Mouse (Mus musculus) gastrocnemius, adult 18-20 months (tissue): ENCODE data around the gene Spata5. TPM values are rescaled to one million over a fixed set of nuclear protein-coding genes. Genes with fewer than 3 reads are reported as not detected.

Source experiments
- DNase-seq: peaks from one replicate; pipeline ENCODE4 v3.0.0; 2021; ENCODE audit warnings: low spot score
- total RNA-seq, 2 experiments: library from RNA; stranded (reverse); gene quantifications; 2 replicates each; pipeline ENCODE4 v1.2.3; 2021

The Spata5 gene
- total RNA-seq, 2 experiments from 2014 or later = 8.2 to 11.0 TPM

GRCm38 (mm10) chr3:37420072-37420471 lies 376 bp downstream of the Spata5 start, which contains the start of gene Nudt6:
Nudt6 (minus strand) TSS chr3:37420211.
- peak; percentile 87 for DNase-seq

- no peak for DNase-seq
These were observed 945 bp downstream of the Spata5 start for GRCm38 (mm10) chr3:37420641-37421040.

GRCm38 (mm10) chr3:37421179-37421578 lies 1.5 kb downstream of the Spata5 start:
- DNase-seq = no peak

GRCm38 (mm10) chr3:37426069-37426468 lies 6.4 kb downstream of the Spata5 start:
- DNase-seq = no peak

- DNase-seq = no peak
These were observed 10.7 kb downstream of the Spata5 start for GRCm38 (mm10) chr3:37430359-37430758.

GRCm38 (mm10) chr3:37439770-37440169 lies 20.1 kb downstream of the Spata5 start:
- no peak for DNase-seq

GRCm38 (mm10) chr3:37443409-37443808 lies 23.7 kb downstream of the Spata5 start:
- DNase-seq = no peak

GRCm38 (mm10) chr3:37455992-37456391 lies 36.3 kb downstream of the Spata5 start:
- DNase-seq = no peak

- no peak for DNase-seq
These were observed 48.5 kb downstream of the Spata5 start for GRCm38 (mm10) chr3:37468170-37468569.

- no peak for DNase-seq
These were observed 49.7 kb downstream of the Spata5 start for GRCm38 (mm10) chr3:37469353-37469752.

- no peak for DNase-seq
These were observed 51.2 kb downstream of the Spata5 start for GRCm38 (mm10) chr3:37470867-37471266.

GRCm38 (mm10) chr3:37472461-37472860 lies 52.8 kb downstream of the Spata5 start:
- DNase-seq = peak; percentile 34

GRCm38 (mm10) chr3:37476485-37476884 lies 56.8 kb downstream of the Spata5 start:
- DNase-seq = no peak

GRCm38 (mm10) chr3:37477438-37478188 lies 57.9 kb downstream of the Spata5 start:
- DNase-seq = no peak

- DNase-seq = no peak
These were observed 60.1 kb downstream of the Spata5 start for GRCm38 (mm10) chr3:37479771-37480170.

- no peak for DNase-seq
These were observed 61.6 kb downstream of the Spata5 start for GRCm38 (mm10) chr3:37481295-37481694.

- DNase-seq = no peak
These were observed 63.0 kb downstream of the Spata5 start for GRCm38 (mm10) chr3:37482720-37483119.

- no peak for DNase-seq
These were observed 64.1 kb downstream of the Spata5 start for GRCm38 (mm10) chr3:37483709-37484265.

GRCm38 (mm10) chr3:37487639-37488038 lies 67.9 kb downstream of the Spata5 start:
- DNase-seq = no peak

- DNase-seq = no peak
These were observed 68.5 kb downstream of the Spata5 start for GRCm38 (mm10) chr3:37488173-37488572.

- no peak for DNase-seq
These were observed 70.3 kb downstream of the Spata5 start for GRCm38 (mm10) chr3:37490025-37490424.

- no peak for DNase-seq
These were observed 81.2 kb downstream of the Spata5 start for GRCm38 (mm10) chr3:37500939-37501338.

GRCm38 (mm10) chr3:37502552-37502951 lies 82.9 kb downstream of the Spata5 start:
- no peak for DNase-seq
